Mouse (Mus musculus): ENCODE results near the gene 1110032A03Rik. TPM values are rescaled to one million over a fixed set of nuclear protein-coding genes. Genes with fewer than 3 reads are reported as not detected.

1110032A03Rik gene
- 10 to 100 TPM; 24.3 to 29.0 TPM for total RNA-seq (2021)

DNA sequence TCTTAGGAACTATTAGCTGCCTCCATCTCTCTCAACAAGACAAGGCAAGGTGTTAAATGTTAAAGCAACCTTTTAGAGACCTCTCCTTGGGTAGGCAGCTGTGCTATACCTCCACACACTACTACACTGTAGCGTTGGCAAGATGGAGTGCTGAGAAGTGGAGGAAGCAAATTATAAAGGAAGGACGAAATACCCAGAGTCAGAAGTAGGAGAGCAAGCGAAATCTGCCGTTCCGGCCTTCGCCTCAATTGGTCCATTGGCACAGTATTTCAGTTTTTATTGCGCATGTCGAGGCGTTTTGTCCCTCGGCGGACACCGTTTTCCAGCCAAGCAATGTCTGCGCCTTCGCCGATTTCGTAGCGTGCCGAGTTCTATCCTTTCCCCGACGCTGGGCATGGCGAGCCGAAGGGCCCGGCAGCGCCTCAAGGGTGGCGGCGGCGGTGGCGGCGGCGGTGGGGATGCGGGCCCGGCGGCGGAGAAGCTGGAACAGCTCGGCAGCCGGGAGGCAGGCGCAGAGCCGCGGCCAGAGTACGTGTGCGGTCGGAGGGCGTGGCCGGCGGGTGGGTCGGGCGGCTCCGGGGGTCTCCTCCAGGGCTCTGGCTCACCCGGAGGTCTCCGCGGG lies at the start of gene 1110032A03Rik, which contains the start of gene Alg9:
TSS of gene 1110032A03Rik (minus strand) at position 530 of the 622 bp plus-strand sequence.
TSS of gene Alg9 (plus strand) at position 29 of the 622 bp plus-strand sequence.
- peak; percentile 88 to 91 for DNase-seq

DNA sequence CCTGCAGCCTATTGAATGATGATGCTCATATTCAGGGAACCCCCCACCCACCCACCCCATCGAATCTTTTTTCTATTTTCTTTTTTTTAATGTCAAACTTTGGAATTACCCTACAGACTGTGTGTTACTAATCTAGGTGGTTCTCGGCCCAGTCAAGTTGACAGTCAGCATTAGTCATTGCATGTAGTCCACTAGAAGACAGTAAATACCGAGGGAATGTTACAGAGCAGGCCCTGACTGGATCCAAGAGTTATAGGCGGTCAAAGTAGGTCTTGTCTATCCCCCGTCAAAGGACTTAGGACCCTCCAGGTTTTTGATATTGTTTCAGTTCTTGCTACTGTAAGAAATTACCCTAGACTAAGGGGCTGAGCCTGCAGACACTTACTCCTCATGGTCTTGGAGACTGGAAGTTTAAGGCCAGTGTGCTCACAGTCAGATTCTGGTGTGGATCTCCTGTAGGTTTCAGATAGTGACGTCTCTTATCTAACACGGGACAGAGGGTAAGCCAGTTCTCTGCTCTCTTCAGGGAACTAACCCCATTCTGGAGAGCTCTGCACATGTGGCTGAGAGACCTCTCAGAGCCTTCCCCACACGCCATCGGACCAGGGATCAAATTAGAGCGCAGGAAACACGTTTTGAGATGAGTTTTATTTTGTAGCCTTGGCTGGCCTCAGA lies 48.6 kb upstream of the 1110032A03Rik start:
- DNase-seq = no peak

DNA sequence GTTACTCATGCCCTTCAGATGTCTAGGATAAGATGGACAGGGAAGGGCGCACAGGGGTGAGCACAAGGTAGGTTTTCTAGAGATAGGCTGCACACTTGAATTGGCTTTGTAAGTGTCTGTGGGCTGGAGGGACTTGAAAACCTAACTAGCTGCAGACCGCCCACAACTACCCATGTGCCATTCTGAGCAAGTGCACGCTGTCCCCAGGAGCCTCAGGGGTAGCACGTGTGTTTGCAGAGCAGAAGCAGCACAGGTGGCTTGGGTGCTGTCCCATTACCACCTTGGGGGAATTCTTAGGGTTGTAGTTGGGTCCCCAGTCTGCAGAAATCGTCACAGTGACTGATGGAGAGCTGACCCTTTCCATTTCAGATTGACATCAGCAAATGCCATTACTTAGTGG lies 46.9 kb upstream of the 1110032A03Rik start:
- DNase-seq = no peak

DNA sequence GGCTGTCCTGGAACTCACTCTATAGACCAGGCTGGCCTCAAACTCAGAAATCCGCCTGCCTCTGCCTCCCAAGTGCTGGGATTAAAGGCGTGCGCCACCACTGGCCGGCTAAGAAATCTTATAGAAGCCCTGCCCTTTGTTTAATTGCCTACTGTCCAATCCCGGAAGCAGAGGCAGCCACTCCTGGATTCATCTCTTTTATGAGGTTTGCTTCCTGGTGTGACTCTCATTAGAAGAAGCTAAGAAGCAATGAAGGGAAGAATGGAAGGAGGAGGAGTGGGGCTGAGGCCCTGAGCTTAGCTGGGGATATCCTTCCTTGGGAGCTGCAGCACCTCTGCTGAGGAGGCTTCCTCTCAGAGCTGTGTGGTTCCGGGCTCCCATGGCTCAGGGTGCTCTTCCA lies 46.3 kb upstream of the 1110032A03Rik start:
- no peak for DNase-seq

GRCm38 (mm10) chr9:50819716-50820115 lies 44.4 kb upstream of the 1110032A03Rik start:
- DNase-seq = no peak

- no peak for DNase-seq
These were observed 42.7 kb upstream of the 1110032A03Rik start for GRCm38 (mm10) chr9:50818050-50818449.

- DNase-seq = no peak
These were observed 41.2 kb upstream of the 1110032A03Rik start for GRCm38 (mm10) chr9:50816512-50816911.

DNA sequence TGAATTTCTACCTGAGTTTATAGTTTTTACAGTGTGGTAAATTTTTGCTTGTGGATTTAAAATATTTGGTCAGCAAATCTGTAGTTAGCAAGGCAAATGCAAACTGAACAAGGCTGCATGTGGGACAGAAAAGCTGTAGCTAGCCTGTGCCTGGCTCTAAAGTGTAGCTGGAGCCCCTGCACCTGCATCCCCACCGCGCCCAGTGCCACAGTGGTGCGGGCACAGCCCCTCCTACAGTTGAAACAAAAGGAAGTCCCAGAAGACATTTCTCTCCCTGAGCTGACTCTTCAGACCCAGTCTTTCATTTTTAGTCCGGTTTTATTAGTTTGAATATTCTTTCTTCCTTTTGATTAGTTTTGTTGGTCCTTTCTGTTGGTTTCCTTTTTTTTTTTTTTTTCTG lies 40.3 kb upstream of the 1110032A03Rik start:
- no peak for DNase-seq

GRCm38 (mm10) chr9:50813796-50814195 lies 38.5 kb upstream of the 1110032A03Rik start:
- no peak for DNase-seq

GRCm38 (mm10) chr9:50811746-50812145 lies 36.4 kb upstream of the 1110032A03Rik start:
- no peak for DNase-seq

DNA sequence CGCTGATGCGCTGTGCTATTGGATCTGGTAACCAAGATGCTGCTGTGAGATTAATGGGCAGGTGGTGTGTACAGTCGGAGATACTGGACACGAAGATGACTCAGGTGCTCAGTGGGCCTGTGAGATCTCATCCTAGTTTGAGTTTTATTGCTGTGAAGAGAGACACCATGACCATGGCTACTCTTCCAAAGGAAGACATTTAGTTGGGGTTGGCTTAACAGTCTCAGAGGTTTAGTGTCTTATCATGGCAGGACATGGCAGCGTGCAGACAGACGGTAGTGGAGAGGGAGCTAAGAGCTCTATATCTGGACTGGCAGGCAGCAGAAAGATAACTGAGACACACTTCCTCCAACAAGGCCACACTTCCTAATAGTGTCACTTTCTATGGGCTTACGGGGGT lies 35.9 kb upstream of the 1110032A03Rik start:
- no peak for DNase-seq

GRCm38 (mm10) chr9:50809146-50809545 lies 33.8 kb upstream of the 1110032A03Rik start:
- no peak for DNase-seq

- no peak for DNase-seq
These were observed 33.2 kb upstream of the 1110032A03Rik start for GRCm38 (mm10) chr9:50808471-50808870.

DNA sequence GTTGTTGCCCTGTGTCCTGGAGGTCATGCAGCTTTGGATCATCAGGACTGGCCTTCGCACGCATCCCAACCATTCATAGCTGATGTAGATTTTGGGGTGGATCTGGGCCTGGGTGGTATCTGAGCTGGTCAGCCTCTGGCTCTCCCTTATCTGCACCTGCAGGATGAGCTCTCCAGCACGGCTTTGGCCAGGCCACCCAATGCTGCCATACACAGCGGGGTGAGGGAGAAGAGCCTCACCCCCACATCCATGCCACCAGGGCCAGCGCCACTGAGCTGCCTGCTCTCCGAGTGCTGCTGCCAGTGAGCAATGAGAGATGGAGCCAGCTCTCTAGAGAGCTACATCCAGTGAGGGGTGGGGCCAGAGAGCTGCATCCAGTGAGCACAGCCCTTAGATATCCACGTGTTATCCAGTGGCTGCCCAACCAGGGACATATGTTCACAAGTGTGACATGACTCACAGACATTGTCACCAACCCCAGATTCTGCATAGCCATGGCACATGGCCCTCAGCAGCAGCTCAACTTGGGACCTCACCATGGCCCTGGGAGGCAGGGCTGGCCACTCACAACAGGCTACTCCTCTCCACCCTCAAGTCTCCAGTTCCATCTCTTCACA lies 27.8 kb upstream of the 1110032A03Rik start:
- no peak for DNase-seq

DNA sequence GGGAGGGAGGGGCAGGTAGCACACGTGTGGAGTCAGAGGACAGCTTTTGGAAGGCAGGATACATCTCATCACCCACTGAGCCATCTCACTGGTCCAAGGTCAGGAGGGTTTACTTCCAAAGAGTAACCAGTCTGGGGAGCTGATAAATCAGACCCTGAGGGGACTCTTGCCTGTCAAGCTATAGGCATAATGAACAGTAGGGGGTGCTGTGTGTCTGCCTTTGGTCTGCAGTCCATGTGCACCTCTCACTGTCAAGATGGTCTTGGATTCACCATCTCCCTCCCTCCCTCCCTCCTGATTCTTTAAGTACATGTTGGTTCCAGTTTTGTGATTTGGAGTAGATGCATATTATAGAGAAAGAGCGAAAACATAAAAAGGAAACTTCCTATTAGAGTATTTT lies 25.7 kb upstream of the 1110032A03Rik start:
- peak in 1 of 2 experiments; percentile 23 for DNase-seq

GRCm38 (mm10) chr9:50798368-50798767 lies 23.0 kb upstream of the 1110032A03Rik start:
- DNase-seq = no peak

- DNase-seq = no peak
These were observed 22.3 kb upstream of the 1110032A03Rik start for GRCm38 (mm10) chr9:50797641-50798040.

- DNase-seq = no peak
These were observed 21.5 kb upstream of the 1110032A03Rik start for GRCm38 (mm10) chr9:50796776-50797175.

- DNase-seq = no peak
These were observed 19.9 kb upstream of the 1110032A03Rik start for GRCm38 (mm10) chr9:50795266-50795665.

GRCm38 (mm10) chr9:50782155-50782554 lies 6.8 kb upstream of the 1110032A03Rik start:
- no peak for DNase-seq

DNA sequence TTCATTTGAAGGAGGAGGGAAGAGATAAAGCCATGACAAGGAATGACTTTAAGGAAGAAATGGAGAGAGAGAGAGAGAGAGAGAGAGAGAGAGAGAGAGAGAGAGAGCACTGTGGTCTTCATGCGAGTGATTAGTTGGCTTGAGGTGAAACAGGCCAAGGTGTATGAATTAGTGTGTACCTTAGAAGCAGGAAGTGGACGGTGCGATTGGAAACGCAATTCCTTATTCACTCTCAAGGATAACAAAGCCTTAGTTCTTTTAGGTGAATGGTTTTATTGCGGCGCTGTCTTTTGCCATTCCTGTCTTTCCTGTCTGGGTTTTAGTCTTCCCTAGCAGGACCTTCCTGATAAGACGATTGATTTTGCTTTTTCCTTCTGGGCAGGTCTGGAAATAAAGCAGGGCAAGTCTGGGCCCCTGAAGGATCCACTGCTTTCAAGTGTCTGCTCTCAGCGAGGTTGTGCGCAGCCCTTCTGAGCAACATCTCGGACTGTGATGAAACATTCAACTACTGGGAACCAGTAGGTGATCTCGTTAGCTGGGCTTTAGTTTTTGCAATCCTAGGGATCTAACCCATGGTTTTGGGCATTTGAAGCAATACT lies 941 bp upstream of the 1110032A03Rik start:
- no peak for DNase-seq

DNA sequence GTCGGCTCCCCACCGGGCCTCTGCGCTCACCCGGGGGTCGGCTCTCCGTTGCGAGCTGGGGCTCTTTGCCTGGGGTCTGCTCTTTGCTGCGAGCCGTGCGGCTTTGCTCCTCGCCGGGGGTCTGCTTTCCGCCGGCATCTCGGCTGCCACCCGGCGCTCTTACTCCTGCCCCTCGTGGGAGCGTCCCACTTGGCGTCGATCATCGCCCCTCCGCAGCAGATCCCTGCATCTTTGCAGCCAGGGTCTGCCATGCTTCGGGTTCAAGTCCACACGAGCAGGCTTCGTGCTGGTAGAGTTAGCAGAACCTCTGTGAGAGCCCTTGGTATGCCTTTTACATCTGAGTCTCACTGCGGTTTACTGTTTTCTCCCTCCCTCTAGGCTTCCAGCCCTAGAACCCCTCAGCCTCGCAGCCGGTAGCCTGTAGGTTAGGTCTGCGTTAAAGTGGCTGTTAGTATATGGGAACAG lies 374 bp upstream of the 1110032A03Rik start:
- no peak for DNase-seq

- no peak for DNase-seq
These were observed 1.3 kb downstream of the 1110032A03Rik start for GRCm38 (mm10) chr9:50774026-50774462.
